Mouse (Mus musculus) urinary bladder, postnatal 36 days (tissue): ENCODE measurements around the gene Zbtb7b.

Source experiments
- DNase-seq, 2 experiments: peaks; one replicate each; pipeline ENCODE4 v3.0.0; 2022; ENCODE audit warnings: low spot score in 2 of 2, mixed read lengths in 1 of 2

The Zbtb7b gene

DNA sequence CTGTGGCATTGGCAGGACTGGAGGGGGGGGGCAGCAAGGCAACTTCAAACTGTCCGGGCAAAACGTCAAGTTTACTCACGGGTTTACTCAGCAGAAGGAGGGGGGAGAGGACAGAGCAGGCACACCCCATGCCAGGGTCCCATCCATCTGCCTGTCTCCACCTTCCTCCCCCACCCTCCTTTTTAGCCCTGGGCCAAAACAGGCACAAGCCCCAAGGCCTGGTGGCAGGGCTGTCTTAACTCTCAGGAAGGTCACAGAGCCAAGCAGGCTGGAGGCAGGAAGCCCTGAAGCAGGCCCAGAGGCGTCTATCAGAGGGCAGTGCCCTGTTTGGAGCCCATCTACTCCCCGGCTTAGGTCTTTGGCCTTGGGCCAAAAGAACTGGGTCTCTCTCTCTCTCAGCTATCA, 4.5 kb downstream of the Zbtb7b start:
- DNase-seq, result peak in 1 of 2 experiments; percentile 54

DNA sequence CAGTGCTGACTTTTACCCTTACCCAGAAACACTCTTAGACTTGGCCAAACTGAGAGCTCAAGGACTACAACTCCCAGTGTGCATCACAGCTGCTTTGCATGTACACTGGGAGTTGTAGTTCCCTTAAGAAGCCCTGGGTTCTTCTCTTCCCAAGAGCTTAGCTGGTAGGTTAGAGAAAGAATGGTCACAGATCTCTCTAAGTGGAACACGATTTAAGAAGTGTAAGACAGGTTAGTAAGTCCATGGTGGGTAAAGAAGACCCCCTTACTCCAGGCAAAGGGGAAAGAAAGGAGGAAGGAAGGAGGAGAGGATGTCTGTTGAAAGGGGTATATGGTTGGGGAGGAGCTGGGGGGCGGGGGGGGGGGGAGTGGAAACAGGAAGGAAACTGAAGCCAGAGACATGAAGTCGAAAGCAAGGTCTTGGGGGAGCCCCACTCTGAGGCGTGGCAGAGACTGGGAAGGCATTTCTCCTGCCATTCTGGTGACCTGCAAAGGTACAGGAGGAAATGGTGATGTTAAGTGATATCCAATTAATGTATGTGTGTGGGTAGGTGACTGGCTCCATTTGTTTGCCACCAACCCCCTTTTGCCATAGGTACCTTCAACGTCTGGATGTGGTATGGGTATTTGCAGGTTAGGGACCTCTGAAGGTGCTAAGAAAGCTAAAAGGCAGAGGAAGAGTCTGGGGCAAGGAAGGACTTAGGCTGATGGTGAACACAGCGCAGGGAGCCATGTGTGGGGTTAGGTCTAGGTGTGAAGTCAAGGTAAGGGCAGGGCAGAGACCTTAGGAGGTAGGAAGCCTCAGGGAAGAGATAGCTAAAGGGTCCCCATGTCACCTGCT, 5.5 kb downstream of the Zbtb7b start:
- DNase-seq, result no peak

DNA sequence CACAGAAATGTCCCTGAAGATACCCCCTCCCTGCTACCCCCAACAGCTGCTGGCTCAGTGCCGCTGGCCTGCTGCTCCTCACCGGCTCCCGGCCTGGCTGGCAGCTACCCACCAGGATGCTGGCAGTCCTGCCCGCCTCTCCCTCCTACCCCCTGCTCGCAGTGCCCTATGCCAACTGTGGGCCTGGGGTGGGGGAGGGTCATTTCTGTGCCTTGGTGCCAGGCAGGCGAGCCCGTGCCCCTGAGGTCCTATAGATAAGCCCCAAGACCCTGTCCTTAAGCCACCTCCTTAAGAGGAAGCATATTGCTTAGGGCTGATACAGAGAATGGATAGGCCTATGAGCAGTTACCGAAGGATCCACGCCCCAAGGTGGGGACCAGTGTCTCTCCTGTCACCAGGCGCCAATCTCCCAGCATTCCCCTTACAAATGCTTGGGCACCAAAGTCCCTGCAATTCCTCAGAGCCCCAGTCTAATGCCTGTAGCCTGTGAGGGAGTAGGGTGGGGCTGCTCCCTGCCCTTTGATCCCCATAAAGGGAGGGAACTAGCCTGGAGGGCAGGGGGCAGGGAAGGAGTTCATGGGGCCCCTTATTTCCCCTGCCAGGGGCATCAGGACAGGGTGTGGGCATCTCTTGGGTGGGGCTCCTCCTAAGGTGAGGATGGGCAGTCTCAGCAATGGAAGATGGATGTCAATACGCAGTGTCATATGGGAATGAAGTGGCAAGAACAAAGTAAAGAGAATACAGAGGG, 6.3 kb downstream of the Zbtb7b start:
- peak in 1 of 2 experiments; percentile 68 for DNase-seq

DNA sequence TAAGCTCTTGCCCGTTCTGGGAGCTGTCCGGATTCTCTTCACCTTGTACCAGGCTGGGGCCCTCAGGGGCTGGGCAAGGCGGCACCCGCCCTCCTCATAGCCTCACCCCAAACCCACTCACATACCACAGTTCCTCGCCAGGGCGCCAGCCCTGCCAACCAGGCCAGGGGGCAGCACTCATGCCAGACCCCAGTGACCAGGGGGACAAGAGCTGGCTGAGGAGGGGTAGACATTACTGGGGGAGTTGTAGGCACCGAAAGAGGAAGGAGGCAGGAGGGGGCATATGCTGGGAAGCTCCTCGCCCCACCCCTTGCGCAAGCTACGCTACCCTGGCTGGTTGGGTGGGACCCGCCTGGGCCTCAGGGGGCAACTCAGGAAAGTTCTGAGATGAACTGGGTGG, 6.9 kb downstream of the Zbtb7b start:
- DNase-seq, result peak in 1 of 2 experiments; percentile 59

DNA sequence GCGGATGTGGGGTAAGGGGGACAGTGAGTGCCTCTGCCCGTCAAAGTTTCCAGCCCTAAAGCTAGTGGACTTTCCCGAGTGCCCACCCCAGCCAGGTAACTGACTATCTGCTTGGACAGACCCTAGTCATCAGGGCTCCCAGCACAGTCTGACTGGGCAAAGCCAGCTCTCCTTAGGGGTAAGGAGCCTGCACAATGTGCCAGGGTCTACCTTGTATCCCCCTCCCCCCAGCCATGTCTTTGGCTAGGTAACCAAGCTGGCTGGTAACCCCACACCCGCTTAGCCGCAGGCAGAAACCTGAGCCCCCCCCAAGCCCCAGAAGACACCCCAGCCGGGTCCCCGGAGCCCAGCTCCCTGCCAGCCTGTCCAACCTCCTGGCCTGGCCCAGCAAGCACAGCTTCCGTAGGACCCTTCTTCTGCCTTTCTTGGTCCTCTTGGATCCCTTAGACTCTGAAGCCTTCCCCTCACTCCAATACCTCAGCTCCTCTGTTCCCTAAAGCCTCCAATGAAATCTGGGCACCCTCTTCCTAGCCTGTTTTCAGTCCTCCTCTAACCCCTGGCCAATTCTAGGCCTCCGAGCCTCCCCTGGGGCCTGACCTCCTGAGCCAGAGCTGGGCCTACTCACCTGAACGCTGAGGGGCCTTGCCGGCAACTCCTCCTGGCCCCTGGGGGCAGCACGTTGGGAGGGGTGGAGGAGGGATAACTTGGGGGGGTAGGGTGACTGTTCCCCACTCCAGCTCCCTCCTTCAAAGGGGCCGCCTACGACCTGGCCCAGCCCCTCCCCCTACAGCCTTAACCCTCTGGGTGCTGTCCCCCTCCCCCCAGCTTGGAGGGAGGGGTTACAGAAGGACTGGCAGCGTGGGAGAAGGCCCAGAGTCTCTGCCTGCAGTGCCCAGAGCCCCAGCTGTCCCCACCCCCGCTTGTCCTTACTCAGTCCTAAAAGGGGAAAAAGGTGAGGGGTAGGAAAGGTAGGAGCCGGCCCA, 7.8 kb downstream of the Zbtb7b start:
- no peak for DNase-seq

DNA sequence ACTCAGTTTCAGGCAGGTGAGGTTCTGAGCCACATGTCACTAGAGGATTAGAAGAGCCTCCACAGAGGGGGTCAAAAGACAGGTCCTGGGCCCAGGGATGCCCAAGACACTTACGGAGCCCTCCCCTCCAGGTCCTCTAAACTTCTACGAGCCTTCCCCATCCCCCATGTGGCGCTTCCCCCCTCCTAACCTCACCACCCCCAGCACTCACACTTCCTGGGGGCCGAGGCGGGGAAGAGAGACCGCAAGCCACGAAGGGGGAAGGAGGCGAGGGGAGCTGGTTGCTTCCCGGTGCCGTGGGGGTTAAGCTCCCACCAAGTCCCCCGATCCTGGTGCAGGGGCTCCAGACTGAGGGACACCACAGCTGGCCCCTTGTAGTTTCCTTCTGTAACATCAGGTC, 9.1 kb downstream of the Zbtb7b start:
- DNase-seq, result no peak

DNA sequence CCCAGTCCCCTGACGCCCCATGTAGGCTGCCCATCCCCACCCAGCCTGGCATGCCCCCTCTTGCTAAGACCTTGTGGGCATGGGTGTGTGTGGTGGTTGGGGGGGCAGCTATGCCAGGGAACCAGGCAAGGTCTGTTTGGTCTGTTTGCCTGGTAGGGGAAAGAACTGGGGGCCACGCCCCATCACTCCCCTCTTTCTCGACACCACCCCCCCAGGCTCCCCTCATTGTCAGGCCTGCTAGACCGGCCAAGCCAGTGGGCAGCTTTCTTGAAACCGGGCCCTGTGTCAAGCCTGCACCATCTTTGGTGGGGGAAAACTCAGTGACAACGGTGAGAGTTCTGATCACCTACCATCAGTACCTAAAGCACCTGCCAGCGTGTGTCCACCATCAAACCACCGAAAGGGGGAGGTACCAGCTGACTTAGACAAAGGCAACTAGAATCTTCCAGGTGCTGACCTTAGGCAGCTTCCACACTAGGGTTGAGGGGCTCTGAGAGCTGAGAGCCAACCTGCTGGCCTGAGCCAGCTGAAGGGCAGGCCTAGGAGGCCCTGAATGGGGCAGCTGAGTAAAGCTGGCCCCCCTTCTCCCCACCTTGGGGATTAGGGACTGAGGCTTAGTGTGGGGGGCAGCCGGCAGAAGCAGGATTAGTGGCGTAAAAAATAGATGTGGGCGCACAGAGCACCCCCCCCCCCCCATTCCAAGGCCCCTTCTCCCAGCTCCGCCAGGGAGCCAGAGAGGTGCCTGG, 10.1 kb downstream of the Zbtb7b start:
- DNase-seq, result peak in 1 of 2 experiments; percentile 77

DNA sequence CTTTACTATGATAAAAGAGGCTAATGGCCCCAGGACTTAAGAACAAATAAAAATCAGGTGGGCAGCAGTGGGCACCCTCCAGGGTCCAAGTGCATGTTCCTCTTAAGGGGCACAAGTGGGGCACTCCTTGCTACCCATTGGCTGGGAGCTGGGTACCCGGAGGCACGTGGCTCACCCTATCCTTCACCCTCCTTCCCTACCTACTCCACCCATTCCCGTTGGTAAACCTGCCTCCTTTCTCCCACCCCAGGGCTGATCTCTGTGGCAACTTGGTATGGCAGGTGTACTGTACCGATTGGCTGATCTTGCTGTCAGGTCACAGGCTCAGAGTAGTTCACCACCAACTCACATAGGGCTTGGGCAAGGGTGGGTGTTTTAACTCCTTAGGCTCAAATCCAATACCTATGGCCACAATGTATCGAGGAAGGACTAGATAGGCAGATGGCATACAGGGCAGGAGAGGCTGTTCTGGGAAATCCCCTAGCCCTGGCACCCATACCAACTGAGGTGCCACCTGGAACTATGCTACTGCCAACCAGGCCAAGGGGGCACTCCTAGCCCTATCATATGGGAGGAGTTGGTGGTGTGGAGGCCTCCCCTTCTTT, 10.8 kb downstream of the Zbtb7b start:
- DNase-seq, result no peak

DNA sequence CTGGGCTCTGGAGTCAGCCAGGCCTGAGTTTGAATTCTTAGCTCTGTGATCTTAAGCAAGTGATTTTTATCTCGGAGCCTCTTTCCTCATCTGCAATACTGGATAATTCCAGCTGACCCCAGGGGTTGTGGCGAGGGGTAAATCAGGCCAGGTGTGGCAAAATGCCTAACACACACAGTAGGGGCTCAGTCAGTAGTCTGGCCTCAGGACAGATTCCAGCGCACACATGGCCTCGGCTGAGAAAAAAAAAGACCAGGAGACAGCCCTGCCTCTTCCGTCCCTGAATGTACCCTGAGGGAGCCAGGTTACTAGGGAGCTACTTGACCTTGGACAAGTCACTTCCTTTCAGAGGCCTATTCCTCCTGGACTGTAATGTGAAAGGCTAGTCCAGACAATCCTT, 11.6 kb downstream of the Zbtb7b start:
- no peak for DNase-seq

DNA sequence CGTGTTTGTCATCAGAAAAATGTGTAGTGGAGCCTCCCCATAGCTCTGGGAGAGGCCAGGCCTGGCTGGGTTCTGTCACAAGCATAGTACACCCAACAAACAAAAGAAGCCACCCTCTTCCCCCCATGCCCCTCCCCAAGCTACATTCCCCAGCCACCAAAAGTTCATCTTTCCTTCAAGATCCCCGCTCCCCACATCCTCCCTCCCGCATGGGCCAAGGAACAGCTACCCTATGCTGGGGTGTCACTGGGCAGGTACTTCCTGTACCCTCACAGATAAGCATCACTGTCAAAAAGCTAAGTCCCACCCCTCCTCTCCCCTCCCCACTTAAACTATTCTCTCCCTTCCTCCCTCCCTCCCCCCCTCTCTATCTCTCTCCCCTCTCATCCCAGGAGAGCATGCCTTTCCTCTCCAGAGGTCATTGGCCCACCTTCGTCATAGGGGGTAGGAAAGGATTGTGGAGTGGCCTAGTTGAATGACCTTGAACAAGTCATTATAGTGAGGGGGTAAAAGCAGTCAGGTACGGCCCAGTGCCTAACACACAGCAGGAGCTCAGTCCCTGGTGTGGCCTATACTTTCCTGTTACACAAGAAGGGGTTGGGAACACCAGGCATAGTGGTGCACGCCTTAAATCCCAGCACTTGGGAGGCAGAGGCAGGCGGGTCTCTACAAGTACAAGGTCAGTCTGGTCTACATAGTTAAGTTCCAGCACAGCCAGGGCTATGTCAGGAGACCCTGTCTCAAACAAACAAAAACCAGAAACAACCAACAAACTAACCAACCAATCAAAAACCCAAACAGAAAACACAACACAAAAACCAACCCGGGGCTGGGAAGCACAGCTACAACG, 12.3 kb downstream of the Zbtb7b start:
- DNase-seq, result no peak

DNA sequence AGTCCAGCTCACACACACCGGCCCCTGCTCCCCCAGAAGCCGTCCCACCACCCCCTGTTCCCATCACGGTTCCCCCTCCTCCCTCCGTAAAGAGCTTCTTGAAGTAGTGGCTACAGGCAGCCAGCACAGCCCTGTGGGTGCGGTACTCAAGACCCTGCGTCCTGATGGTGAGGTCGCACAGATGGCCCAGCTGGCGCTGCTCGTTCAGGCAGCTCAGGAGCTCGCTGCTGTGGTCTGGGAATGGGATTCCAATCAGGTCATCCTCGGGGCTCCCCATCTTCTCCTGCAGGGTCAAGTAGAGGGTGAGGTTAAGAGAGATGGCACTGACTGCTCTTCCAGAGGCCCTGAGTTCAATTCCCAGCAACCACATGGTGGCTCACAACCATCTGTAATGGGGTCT, 13.3 kb downstream of the Zbtb7b start:
- DNase-seq, result no peak

DNA sequence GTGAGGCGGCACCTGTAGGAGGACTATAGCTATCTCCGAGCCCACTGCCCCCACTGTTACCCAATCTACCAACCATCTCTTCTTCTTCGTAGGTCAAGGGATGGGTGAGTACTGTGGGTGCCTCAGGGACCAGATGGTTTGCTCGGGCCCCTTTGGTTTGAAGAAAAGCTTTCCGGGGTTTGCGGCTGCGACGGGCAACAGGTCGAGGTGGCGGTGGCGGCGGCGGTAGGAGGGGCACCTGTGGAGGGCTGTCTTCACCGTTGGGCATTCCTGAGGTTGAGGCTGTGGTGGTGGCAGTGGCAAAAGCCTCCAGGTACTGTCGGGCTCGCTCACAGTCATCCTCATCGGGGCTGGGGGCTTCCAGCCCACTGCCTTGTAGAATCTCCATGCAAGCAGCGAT, 13.9 kb downstream of the Zbtb7b start:
- DNase-seq, result no peak

DNA sequence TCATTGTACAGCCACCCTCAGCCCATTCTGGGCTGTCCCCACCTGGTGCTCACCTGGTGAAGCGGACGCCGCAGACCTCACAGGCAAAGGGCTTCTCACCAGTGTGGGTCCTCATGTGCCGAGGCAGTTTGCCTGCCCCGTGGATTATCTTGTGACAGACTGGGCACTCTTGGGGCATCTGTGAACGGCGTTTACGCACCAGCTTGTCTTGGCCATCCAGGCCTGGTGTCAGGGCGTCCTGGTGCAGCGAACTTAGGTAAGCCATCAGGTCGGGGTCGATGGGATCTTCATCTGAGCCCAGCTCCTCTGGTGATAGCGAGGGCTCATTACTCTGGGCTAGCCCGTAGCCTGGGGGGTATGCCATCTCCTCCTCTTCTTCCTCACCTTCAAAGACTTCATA, 14.3 kb downstream of the Zbtb7b start:
- DNase-seq, result no peak

DNA sequence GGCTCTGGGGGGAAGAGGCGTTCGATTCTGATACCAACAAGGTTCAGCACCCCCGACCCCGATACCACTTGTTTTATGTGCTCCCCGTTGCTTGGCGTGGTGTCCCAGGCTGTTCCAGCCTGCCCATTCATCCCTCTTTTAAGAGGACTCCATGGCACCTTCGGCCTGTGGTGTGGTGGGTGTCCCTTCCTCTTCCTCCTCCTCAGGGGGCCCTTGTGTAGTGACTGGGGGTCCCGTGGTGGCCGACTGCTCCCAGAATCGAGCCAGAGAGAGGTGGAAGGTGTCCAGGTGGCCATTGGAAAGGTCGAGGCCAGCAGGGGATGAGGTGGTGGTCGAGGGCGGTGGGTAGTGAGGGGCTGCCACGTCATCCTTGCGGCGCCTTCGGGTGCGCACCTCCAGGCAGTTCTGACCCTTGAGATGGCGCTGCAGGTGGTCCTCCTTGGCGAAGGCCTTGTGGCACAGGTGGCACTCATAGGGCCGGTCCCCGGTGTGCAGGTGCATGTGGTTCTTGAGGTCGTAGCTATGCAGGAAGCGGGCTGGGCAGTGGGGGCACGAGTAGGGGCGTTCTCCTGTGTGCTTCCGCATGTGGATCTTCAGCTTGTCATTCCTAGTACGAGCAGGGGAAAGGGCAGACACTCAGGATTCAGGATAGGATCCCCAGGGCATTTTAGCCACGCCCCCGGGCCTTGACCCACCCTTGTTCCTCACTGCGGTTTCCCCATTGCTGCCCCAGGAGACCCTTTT, 15.0 kb downstream of the Zbtb7b start:
- peak in 1 of 2 experiments; percentile 48 for DNase-seq

DNA sequence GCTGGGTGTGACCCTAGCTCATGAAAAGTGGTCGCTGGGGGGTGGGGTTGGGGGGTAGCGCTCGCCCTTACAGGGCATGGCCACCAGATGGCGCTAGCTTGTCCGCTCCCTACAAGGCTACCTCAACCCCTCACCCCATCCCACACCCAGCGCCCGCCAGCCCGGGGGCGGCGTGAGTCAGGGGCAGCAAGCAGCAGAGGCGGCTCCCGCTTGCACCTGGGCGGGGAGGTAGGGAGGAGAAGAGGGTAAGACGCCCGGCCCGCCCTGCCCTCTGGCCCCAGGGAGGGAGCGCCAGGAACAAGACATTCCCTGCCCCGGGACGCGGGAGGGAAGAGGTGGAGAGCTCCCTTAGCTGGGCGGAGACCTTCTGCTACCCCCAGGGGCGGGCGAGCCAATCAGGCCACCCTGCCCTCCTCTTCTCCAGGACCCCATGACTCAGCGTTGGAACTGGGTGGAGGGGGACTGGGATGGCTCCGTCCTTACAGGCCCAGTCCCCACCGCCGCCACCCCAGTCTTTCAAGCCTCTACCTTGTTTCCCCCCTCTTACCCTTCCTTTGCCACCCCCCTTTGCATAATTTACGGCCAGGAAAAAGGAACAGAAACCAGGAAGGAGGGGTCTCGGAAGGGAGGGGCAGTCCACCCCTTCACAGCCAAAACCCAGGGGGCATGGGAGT, 16.0 kb downstream of the Zbtb7b start:
- DNase-seq, result peak; percentile 79 to 87

DNA sequence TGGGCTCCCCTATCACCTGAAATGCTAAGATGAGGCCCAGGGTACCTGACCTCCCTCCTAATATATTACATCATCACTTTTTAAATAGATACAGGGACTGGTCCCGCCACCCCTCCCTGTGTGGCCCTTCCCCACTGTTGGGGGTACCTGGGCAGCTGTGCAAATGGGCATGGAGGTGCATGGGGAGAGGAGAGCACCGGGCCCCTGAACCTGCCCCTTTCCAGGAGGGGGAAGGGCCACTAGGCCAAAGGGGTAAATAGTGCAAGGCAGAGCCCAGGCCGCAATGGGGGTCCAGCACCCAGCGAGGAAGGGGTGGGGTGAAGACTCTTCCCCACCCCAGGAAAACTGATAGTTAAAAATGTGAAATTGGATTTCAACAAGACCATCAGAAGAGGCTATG, 16.7 kb downstream of the Zbtb7b start:
- no peak for DNase-seq

DNA sequence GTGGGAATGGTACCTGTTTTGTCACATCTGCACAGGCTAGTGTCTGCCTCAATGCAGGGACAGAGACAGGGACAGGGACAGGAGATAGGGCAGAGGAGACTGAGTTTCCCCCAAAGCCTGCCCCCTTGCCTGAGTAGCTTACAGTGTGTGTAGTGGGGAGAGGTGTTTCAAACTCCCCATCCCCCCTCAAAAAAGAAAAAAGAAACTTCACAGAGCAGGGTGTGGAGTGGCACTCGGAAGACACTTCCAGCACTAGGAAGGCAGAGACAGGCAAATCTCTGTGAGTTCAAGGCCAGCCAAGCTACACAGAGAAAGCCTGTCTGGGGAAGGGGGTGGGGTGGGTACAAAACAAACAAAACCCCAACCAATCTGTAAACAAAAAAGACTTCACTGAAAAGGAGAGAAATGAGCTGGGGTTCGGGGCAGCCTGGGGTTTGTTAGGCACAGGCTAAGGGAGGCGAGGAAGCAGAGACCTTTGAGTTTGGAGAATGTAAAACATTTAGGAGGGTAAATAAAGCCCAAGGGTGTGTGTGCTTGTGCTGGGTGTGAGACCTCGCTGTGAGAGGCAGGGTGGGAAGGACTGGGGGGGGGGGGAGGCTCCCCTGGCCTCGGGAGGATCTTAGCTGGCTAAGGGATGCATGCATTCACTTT, 20.9 kb downstream of the Zbtb7b start:
- no peak for DNase-seq

DNA sequence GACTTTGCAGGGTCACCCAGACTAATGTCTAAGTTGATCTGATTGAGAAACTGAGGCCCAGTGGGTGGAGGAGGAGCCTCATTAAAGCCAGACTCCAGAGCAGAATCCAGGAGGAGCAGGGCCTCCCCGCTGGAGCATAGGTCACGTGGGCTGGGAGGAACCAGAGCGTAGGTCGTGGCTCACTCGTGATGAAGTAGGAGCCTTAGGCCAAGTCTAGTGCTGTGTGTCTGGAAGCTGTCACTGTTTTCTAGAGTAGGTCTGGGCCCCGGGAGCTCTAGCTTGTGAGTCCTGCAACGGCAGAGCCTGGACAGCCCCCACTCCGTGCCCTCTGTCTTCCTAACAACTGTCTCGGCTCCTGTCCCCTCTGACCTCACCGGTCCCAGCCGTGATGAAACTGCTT, 27.2 kb downstream of the Zbtb7b start:
- no peak for DNase-seq
